Mouse (Mus musculus): ENCODE data around the gene Ms4a6d. TPM values are rescaled to one million over a fixed set of nuclear protein-coding genes. Genes with fewer than 3 reads are reported as not detected.
"Not testable (repeated sequence)": the region's sequence is repeated elsewhere in the genome, so short reads cannot be mapped to it uniquely, and the experiment has no call there.

Ms4a6d gene
- polyA plus RNA-seq, 1 experiment from 2014 or later: 6.4 TPM

DNA sequence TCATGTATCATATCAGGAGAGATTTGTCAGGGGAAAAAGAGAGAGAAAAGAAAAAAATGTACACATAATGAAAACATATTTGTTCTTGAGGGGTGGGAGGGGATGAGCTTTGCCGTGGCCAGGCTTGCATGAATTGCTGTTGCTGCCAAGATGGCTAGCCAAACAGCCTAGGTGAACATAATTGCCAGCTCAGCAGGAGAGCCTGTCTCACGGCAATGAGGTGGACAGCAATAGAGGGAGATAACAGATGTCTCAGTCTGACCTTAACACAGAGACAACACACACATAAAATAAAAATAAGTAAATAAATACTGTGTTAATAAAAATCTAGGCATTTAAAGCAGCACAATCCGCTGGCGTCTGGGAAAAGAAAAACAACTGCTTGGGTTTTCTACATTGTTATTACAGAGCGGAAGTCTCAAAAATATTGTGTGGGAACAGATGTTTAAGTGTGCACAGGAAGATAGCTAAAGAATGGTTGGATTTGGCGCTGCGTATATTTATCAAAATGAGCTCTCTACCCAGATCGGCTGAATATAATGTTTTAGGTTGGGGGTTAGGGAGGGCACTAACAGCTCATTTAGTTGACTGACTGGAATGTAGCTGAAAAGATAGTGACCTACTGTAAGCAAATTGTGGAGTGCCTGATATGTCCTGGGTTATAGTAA lies 9.3 kb upstream of the Ms4a6d start:
- H3K36me3 ChIP-seq: no peaks in the 10 kb centered on the region
- no peak for ATAC-seq (ENCODE audit: borderline replicate concordance, extremely low read depth, low FRiP score, low TSS enrichment)
- H3K9ac ChIP-seq: no peak overlapping the region
- no peaks in the 10 kb centered on the region for H3K9me3 ChIP-seq
- 0 out of 2 replicates have a peak overlapping the region, but pooled peaks have one; percentile 2 for H3K4me2 ChIP-seq
- H3K4me1 ChIP-seq: peaks cover 12% of the 10 kb centered on the region
- H3K4me3 ChIP-seq: no peak overlapping the region
- 28% methylated on average over 8 of the region's 8 CpGs for WGBS
- H3K27ac ChIP-seq: peak overlapping the region; percentile 47; the same call in 1 of the 2 replicates
- H3K27me3 ChIP-seq: no peaks in the 10 kb centered on the region

GRCm38 (mm10) chr19:11613084-11613483 lies 8.4 kb upstream of the Ms4a6d start:
- no peak overlapping the region for H3K27ac ChIP-seq
- 76% methylated on average over 1 of the region's 1 CpGs for WGBS
- no peak overlapping the region for H3K9ac ChIP-seq

GRCm38 (mm10) chr19:11612293-11612692 lies 7.6 kb upstream of the Ms4a6d start:
- Histone ChIP-seq H3K9me3 (no peaks in the 10 kb centered on the region), H3K27me3 (no peaks in the 10 kb centered on the region), H3K9ac (no peak overlapping the region), H3K4me3 (no peak overlapping the region), H3K4me1 (peaks cover 12% of the 10 kb centered on the region), H3K36me3 (no peaks in the 10 kb centered on the region), H3K27ac (no peak overlapping the region), H3K4me2 (no peak overlapping the region)
- WGBS: 24% methylated on average over 2 of the region's 2 CpGs
- ATAC-seq (ENCODE audit: borderline replicate concordance, extremely low read depth, low FRiP score, low TSS enrichment): no peak

More at GRCm38 (mm10) chr19:11613084-11613483, 8.4 kb upstream of the Ms4a6d start:
- no peaks in the 10 kb centered on the region for H3K36me3 ChIP-seq
- H3K9me3 ChIP-seq: no peaks in the 10 kb centered on the region
- H3K27me3 ChIP-seq: no peaks in the 10 kb centered on the region
- H3K4me1 ChIP-seq: peaks cover 12% of the 10 kb centered on the region
- H3K4me2 ChIP-seq: no peak overlapping the region
- no peak overlapping the region for H3K4me3 ChIP-seq
- ATAC-seq (ENCODE audit: borderline replicate concordance, extremely low read depth, low FRiP score, low TSS enrichment): no peak

DNA sequence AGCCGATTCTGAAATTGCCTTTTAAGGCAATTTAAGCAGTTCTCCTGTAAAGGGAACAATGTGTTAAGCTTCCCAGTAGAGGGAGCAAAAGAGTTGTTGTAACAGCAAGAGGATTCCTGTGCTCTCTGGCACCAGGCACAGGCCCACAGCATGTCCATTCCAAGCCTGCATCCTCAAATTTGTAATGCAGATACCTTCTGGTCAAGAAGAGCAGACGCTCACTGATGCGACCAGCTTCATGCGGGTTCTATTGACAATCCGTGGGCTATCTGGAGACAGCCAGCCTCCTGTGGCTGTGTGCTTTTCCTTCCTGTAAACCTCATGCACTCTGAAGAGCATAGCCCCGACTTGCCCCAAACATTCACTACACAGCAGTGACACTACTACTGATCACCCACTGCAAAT lies 6.9 kb upstream of the Ms4a6d start:
- Histone ChIP-seq H3K4me2 (no peak overlapping the region), H3K4me3 (no peak overlapping the region), H3K9ac (no peak overlapping the region), H3K36me3 (no peaks in the 10 kb centered on the region), H3K9me3 (no peaks in the 10 kb centered on the region), H3K4me1 (peaks cover 12% of the 10 kb centered on the region), H3K27me3 (no peaks in the 10 kb centered on the region), H3K27ac (no peak overlapping the region)
- peak; percentile 55; the same call in 1 of the 2 replicates for ATAC-seq (ENCODE audit: borderline replicate concordance, extremely low read depth, low FRiP score, low TSS enrichment)
- WGBS: 13% methylated on average over 6 of the region's 6 CpGs

- ATAC-seq (ENCODE audit: borderline replicate concordance, extremely low read depth, low FRiP score, low TSS enrichment): no peak
- Histone ChIP-seq H3K4me3 (no peak overlapping the region), H3K27ac (no peak overlapping the region), H3K9me3 (no peaks in the 10 kb centered on the region), H3K27me3 (no peaks in the 10 kb centered on the region), H3K36me3 (no peaks in the 10 kb centered on the region), H3K9ac (no peak overlapping the region), H3K4me2 (no peak overlapping the region), H3K4me1 (0 out of 2 replicates have a peak, but pooled peaks cover 3% of the 10 kb centered on the region)
- WGBS: 13% methylated on average over 1 of the region's 1 CpGs
Measured at GRCm38 (mm10) chr19:11608172-11608571, 3.5 kb upstream of the Ms4a6d start.

DNA sequence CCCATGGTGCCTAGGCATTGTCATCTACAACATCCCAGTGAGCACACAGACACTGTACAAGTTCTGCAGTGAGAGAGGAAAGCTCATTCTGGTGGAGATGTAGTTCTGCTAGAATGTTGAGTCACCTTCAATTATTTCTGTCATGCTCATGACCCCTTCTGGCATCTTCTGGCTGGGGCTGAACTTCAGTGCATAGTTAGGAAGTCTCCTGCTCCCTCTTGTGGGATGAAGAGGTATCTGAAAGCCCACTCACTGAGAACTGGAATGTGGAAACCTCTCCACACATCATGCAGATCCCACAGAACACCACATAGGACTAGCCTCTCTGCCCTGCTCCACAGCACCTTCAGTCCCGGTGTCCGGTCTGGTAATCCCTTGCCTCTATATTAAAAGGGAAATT lies 2.6 kb downstream of the Ms4a6d start:
- H3K27me3 ChIP-seq: no peaks in the 10 kb centered on the region
- no peaks in the 10 kb centered on the region for H3K9me3 ChIP-seq
- H3K4me1 ChIP-seq: no peaks in the 10 kb centered on the region
- no peak overlapping the region for H3K4me3 ChIP-seq
- H3K36me3 ChIP-seq: no peaks in the 10 kb centered on the region
- no peak overlapping the region for H3K4me2 ChIP-seq
- H3K27ac ChIP-seq: no peak overlapping the region
- 0 out of 2 replicates have a peak, but pooled peaks have one; percentile 42 for ATAC-seq (ENCODE audit: borderline replicate concordance, extremely low read depth, low FRiP score, low TSS enrichment)
- no peak overlapping the region for H3K9ac ChIP-seq
- WGBS: 93% methylated on average over 2 of the region's 2 CpGs

DNA sequence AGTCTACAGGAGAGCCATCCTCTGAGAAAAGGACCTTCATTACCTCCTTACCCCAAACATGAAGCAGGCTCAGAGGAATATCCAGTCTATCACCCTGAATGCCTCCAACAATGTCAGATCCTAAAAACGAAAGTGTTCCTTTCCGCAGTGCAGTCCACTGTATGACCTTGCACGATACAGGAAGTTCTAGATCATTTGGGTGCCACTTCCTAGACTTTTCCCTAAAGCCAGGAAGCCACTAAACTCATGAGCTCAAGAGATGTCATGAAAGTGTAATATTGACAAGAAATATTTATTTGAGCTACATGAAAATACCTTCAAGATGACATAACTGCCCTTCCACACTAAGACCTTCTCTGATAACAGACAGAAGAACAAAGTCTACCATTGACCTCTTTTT lies 3.3 kb downstream of the Ms4a6d start:
- no peak overlapping the region for H3K9ac ChIP-seq
- H3K4me2 ChIP-seq: no peak overlapping the region
- no peaks in the 10 kb centered on the region for H3K27me3 ChIP-seq
- no peak overlapping the region for H3K4me3 ChIP-seq
- no peaks in the 10 kb centered on the region for H3K36me3 ChIP-seq
- WGBS: 82% methylated on average over 3 of the region's 3 CpGs
- no peaks in the 10 kb centered on the region for H3K4me1 ChIP-seq
- no peak for ATAC-seq (ENCODE audit: borderline replicate concordance, extremely low read depth, low FRiP score, low TSS enrichment)
- H3K27ac ChIP-seq: no peak overlapping the region
- H3K9me3 ChIP-seq: no peaks in the 10 kb centered on the region

- H3K4me3 ChIP-seq: no peak overlapping the region
- H3K4me2 ChIP-seq: no peak overlapping the region
- H3K9ac ChIP-seq: no peak overlapping the region
- no peaks in the 10 kb centered on the region for H3K27me3 ChIP-seq
- H3K9me3 ChIP-seq: no peaks in the 10 kb centered on the region
- no peak for ATAC-seq (ENCODE audit: borderline replicate concordance, extremely low read depth, low FRiP score, low TSS enrichment)
- no peaks in the 10 kb centered on the region for H3K4me1 ChIP-seq
- 66% methylated on average over 2 of the region's 2 CpGs for WGBS
- no peaks in the 10 kb centered on the region for H3K36me3 ChIP-seq
- no peak overlapping the region for H3K27ac ChIP-seq
Measured at GRCm38 (mm10) chr19:11589891-11590449, 14.7 kb downstream of the Ms4a6d start.

DNA sequence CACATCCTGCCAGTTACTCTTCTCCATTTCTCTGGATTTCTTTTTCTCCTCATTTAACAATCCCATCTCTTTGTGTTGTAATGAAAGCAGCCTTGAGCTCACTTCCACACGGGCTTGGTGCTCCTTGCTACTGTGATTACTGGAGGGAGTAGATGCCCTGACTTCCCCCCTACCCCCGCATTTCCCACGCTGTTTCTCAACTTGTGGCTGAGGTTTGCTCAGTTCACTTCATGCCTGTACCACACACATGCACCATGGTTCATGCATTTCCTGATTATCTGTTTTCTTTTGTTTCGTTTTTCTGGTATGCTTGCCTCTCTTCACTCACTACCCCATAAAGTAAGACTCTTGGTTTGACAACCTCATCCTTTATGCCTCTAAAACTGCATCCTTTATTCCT lies 15.4 kb downstream of the Ms4a6d start:
- H3K27ac ChIP-seq: no peak overlapping the region
- H3K27me3 ChIP-seq: no peaks in the 10 kb centered on the region
- ATAC-seq (ENCODE audit: borderline replicate concordance, extremely low read depth, low FRiP score, low TSS enrichment): no peak
- no peaks in the 10 kb centered on the region for H3K4me1 ChIP-seq
- 65% methylated on average over 4 of the region's 4 CpGs for WGBS
- no peak overlapping the region for H3K4me3 ChIP-seq
- no peaks in the 10 kb centered on the region for H3K36me3 ChIP-seq
- no peak overlapping the region for H3K9ac ChIP-seq
- H3K9me3 ChIP-seq: no peaks in the 10 kb centered on the region
- H3K4me2 ChIP-seq: no peak overlapping the region

- 83% methylated on average over 8 of the region's 8 CpGs for WGBS
- Histone ChIP-seq H3K4me3 (no peak overlapping the region), H3K27me3 (no peaks in the 10 kb centered on the region), H3K9me3 (no peaks in the 10 kb centered on the region), H3K27ac (no peak overlapping the region), H3K4me2 (no peak overlapping the region), H3K4me1 (no peaks in the 10 kb centered on the region), H3K9ac (no peak overlapping the region), H3K36me3 (no peaks in the 10 kb centered on the region)
- ATAC-seq (ENCODE audit: borderline replicate concordance, extremely low read depth, low FRiP score, low TSS enrichment): no peak
Measured at GRCm38 (mm10) chr19:11574965-11575364, 29.7 kb downstream of the Ms4a6d start.

DNA sequence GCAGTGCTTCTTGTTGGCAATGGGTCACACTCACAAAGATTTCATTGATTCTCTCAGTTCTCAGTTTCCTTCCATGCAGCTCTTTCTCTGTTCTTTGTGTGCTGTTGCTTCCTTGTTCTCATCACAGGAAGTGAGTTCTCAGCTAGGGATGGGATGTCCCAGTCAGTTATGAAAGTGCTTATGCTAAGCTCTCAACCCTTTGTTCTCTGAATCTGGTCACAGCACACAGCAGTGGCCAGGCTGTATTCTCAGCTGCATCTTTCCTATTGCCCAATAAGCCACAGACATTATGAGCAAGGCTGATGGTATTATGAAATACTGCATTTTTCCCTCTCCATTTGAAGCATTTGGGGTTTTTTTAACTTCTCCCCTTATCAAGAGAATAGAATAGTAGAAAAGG lies 45.1 kb downstream of the Ms4a6d start:
- H3K36me3 ChIP-seq; H3K27me3 ChIP-seq; H3K9me3 ChIP-seq; ATAC-seq (ENCODE audit: borderline replicate concordance, extremely low read depth, low FRiP score, low TSS enrichment); H3K27ac ChIP-seq; H3K4me2 ChIP-seq; H3K9ac ChIP-seq; H3K4me3 ChIP-seq; H3K4me1 ChIP-seq: not testable (repeated sequence)

DNA sequence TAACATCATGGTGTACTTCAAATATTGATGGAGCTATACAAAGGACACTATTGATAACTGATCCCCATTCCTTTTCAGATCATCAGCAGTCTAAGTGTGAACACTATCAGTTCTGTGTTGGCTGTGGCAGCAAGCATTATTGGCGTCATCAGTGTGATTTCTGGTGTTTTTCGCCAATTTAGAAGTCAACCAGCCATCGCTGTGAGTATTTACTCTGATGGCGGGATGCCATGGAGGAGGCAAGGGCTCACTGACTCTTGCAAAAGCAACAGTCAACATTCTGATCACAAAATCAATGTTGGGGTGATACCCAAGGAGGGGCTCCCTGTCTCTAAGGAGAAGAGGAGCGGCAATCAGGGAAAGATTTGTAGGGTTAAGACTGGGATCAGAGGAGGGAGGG lies 49.9 kb downstream of the Ms4a6d start:
- H3K4me2 ChIP-seq: no peak overlapping the region
- H3K9ac ChIP-seq: no peak overlapping the region
- no peaks in the 10 kb centered on the region for H3K4me1 ChIP-seq
- 88% methylated on average over 5 of the region's 5 CpGs for WGBS
- no peak overlapping the region for H3K4me3 ChIP-seq
- H3K27ac ChIP-seq: no peak overlapping the region
- ATAC-seq (ENCODE audit: borderline replicate concordance, extremely low read depth, low FRiP score, low TSS enrichment): no peak
- H3K27me3 ChIP-seq: no peaks in the 10 kb centered on the region
- no peaks in the 10 kb centered on the region for H3K9me3 ChIP-seq
- no peaks in the 10 kb centered on the region for H3K36me3 ChIP-seq
